Mouse (Mus musculus): ENCODE data around the gene Ap2a2.

DNA sequence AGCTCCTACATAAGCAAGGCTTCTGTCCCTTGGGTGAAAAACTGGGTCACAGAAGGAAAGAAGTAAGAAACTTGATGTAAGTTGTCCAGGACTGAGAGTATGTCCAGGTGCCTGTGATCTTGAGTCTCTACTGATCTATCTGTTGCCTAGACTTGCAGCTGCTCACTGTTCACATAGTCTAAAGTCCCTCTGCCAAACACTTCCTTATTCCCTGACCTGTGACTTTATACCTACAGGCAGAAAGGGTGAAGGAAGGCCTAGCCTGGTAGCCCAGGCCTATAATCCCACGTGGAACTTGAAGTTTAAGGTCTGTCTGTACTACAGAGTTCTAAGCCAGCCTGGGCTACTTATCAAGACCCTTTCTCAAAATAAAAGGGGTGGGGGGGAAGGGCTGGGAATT is 26.4 kb upstream of the Ap2a2 start:
- TF ChIP-seq CTCF (IDR thresholded peaks at IDR 0.05; ENCODE audit: low read depth), result no peak
- TF ChIP-seq EP300 (IDR thresholded peaks at IDR 0.05; ENCODE audit: low read depth), result no peak

Measured in liver, postnatal 0 days (tissue).